Comparison of ENCODE assay signal across 21 mouse cellular contexts in the genomic region with DNA sequence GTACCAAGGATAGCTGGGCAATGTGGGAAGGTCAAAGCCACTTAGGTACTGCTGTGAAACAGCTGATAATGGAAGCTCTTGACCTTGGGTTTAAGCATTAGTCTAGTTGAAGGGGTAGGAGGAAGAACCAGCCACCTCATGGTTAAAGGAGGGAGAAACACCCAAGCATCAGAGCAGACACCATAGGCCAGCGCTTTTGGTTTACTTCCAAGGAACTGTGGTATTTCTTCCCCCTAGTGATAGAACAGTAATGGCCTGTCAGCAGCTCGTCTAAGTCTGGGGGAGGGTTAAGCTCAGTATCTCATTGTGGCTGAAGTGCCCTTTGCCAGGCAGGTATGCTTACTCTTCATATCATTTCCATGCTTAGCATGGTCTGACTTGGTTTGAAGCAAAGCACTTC.
DNase-seq lines count a peak whose midpoint lies in the region; ATAC-seq and TF ChIP-seq lines count a peak whose summit lies in the region.
"Had no signal": no experiment of that assay in that cellular context is flagged by ENCODE, and none has a peak within 500 bp of the region (broad histone marks: within the 10 kb centered on the region; RNA-seq: fewer than 3 reads in every experiment).

No protein-coding gene starts in this region.

- no peak for DNase-seq in heart, postnatal 10 days
- DNase-seq in lung, adult 2 months, result no peak
- DNase-seq: adrenal gland, postnatal 10 days; adrenal gland, postnatal 36 days; cerebellum, adult 18-20 months; cerebellum, adult 9-10 months; cerebellum, postnatal 14 days; gastrocnemius, postnatal 25 days; heart, postnatal 14 days had no signal

- ATAC-seq in heart, embryonic 16.5 days (replicated peaks; ENCODE audit: extremely low read depth, insufficient read depth, low FRiP score), result peak; percentile 57; the same call in 1 of the 2 replicates
- 0 out of 2 replicates have a peak, but pooled peaks have one; percentile 41 for ATAC-seq in lung, embryonic 16.5 days (ENCODE audit: low read depth)
- ATAC-seq in common myeloid progenitor, adult 5-6 weeks (replicated peaks; ENCODE audit: low read depth, poor library complexity, severe bottlenecking), result 0 out of 2 replicates have a peak, but pooled peaks have one; percentile 36
- ATAC-seq in forebrain, embryonic 15.5 days (replicated peaks), result no peak
- ATAC-seq: forebrain, embryonic 14.5 days; intestine, postnatal 0 days; Patski had no signal

- no peaks in the 10 kb centered on the region for H3K9me3 ChIP-seq in heart, embryonic 16.5 days (replicated peaks; ENCODE audit: control insufficient read depth, low read length)
- no peaks in the 10 kb centered on the region for H3K9me3 ChIP-seq in lung, embryonic 16.5 days (ENCODE audit: control insufficient read depth, low read length)
- H3K9me3 ChIP-seq in forebrain, embryonic 15.5 days, result no peaks in the 10 kb centered on the region
- H3K9me3 ChIP-seq: embryonic facial prominence, embryonic 12.5 days; embryonic facial prominence, embryonic 15.5 days; hindbrain, embryonic 12.5 days; hindbrain, embryonic 15.5 days had no signal

- no peak overlapping the region for H3K9ac ChIP-seq in heart, embryonic 16.5 days (ENCODE audit: low read length)
- H3K9ac ChIP-seq in lung, embryonic 16.5 days (ENCODE audit: low read length), result no peak overlapping the region
- no peak overlapping the region for H3K9ac ChIP-seq in forebrain, embryonic 15.5 days (replicated peaks)
- H3K9ac ChIP-seq: embryonic facial prominence, embryonic 12.5 days; embryonic facial prominence, embryonic 15.5 days; hindbrain, embryonic 12.5 days; hindbrain, embryonic 15.5 days had no signal

- TF ChIP-seq CTCF in lung, adult 2 months (IDR thresholded peaks at IDR 0.05; ENCODE audit: insufficient read depth, low read length), result no peak

- H3K36me3 ChIP-seq in heart, embryonic 16.5 days (ENCODE audit: control insufficient read depth, insufficient read depth), result no peaks in the 10 kb centered on the region
- no peaks in the 10 kb centered on the region for H3K36me3 ChIP-seq in lung, embryonic 16.5 days (ENCODE audit: control insufficient read depth, insufficient read depth, low read length)
- no peaks in the 10 kb centered on the region for H3K36me3 ChIP-seq in forebrain, embryonic 15.5 days
- H3K36me3 ChIP-seq: embryonic facial prominence, embryonic 12.5 days; embryonic facial prominence, embryonic 15.5 days; hindbrain, embryonic 12.5 days; hindbrain, embryonic 15.5 days had no signal

- no peak overlapping the region for H3K4me2 ChIP-seq in heart, embryonic 16.5 days (ENCODE audit: low read depth, low read length)
- no peak overlapping the region for H3K4me2 ChIP-seq in lung, embryonic 16.5 days (ENCODE audit: low read depth, low read length)
- H3K4me2 ChIP-seq in forebrain, embryonic 15.5 days (replicated peaks), result no peak overlapping the region
- H3K4me2 ChIP-seq: embryonic facial prominence, embryonic 12.5 days; embryonic facial prominence, embryonic 15.5 days; heart, embryonic 11.5 days; hindbrain, embryonic 12.5 days; hindbrain, embryonic 15.5 days had no signal

- intact Hi-C loops in heart, postnatal 10 days (cut with DNase I), result no loop called here

- no peak for TF ChIP-seq POLR2A in lung, adult 2 months (IDR thresholded peaks at IDR 0.05; ENCODE audit: borderline replicate concordance, extremely low read depth, low read depth, low read length)

- H3K4me3 ChIP-seq in heart, embryonic 16.5 days (ENCODE audit: low read length), result no peak overlapping the region
- H3K4me3 ChIP-seq in lung, embryonic 16.5 days (ENCODE audit: low read length), result no peak overlapping the region
- no peak overlapping the region for H3K4me3 ChIP-seq in lung, adult 2 months (replicated peaks; ENCODE audit: extremely low read depth, low read depth, low read length)
- H3K4me3 ChIP-seq in forebrain, embryonic 15.5 days, result no peak overlapping the region
- H3K4me3 ChIP-seq: embryonic facial prominence, embryonic 12.5 days; embryonic facial prominence, embryonic 15.5 days; hindbrain, embryonic 12.5 days; hindbrain, embryonic 15.5 days had no signal

- no peaks in the 10 kb centered on the region for H3K27me3 ChIP-seq in heart, embryonic 16.5 days (ENCODE audit: control insufficient read depth, insufficient read depth, low read length)
- no peaks in the 10 kb centered on the region for H3K27me3 ChIP-seq in lung, embryonic 16.5 days (ENCODE audit: control insufficient read depth, insufficient read depth, low read depth, low read length)
- H3K27me3 ChIP-seq in forebrain, embryonic 15.5 days, result no peaks in the 10 kb centered on the region
- H3K27me3 ChIP-seq: embryonic facial prominence, embryonic 12.5 days; embryonic facial prominence, embryonic 15.5 days; hindbrain, embryonic 12.5 days; hindbrain, embryonic 15.5 days; Patski had no signal

- 22% methylated on average over 2 of the region's 2 CpGs for WGBS in heart, embryonic 16.5 days
- WGBS in lung, embryonic 16.5 days, result 26% methylated on average over 2 of the region's 2 CpGs
- 54% methylated on average over 2 of the region's 2 CpGs for WGBS in lung, adult 2 months
- WGBS in forebrain, embryonic 15.5 days, result 67% methylated on average over 2 of the region's 2 CpGs

- H3K4me1 ChIP-seq in heart, embryonic 16.5 days (ENCODE audit: control insufficient read depth, insufficient read depth, low read length), result peaks cover 33% of the 10 kb centered on the region
- H3K4me1 ChIP-seq in lung, embryonic 16.5 days (replicated peaks; ENCODE audit: control insufficient read depth, insufficient read depth, low read length), result peaks cover 6% of the 10 kb centered on the region
- H3K4me1 ChIP-seq in lung, adult 2 months (ENCODE audit: control insufficient read depth, insufficient read depth, low read length), result no peaks in the 10 kb centered on the region; the same call in 1 of the 2 replicates
- H3K4me1 ChIP-seq in forebrain, embryonic 15.5 days, result 0 out of 2 replicates have a peak, but pooled peaks cover 3% of the 10 kb centered on the region

- H3K27ac ChIP-seq in heart, embryonic 16.5 days (ENCODE audit: low read length), result peak overlapping the region; percentile 2; the same call in 1 of the 2 replicates
- no peak overlapping the region for H3K27ac ChIP-seq in lung, embryonic 16.5 days (ENCODE audit: low read length)
- H3K27ac ChIP-seq in forebrain, embryonic 15.5 days (replicated peaks), result no peak overlapping the region
- H3K27ac ChIP-seq: embryonic facial prominence, embryonic 12.5 days; embryonic facial prominence, embryonic 15.5 days; hindbrain, embryonic 12.5 days; hindbrain, embryonic 15.5 days had no signal
